Mouse (Mus musculus): ENCODE data around the gene Fcmr. TPM values are rescaled to one million over a fixed set of nuclear protein-coding genes. Genes with fewer than 3 reads are reported as not detected.
A peak's percentile ranks its signal among the peaks of the same experiment; 100 is the strongest.

Gene Fcmr
- polyA plus RNA-seq, 1 experiment from 2014 or later: 1.00 TPM

- no peaks in the 10 kb centered on the region for H3K9me3 ChIP-seq (ENCODE audit: low read length)
- H3K4me2 ChIP-seq (ENCODE audit: low read depth, low read length): no peak overlapping the region
- no peak overlapping the region for H3K4me3 ChIP-seq (ENCODE audit: low read depth, low read length)
- H3K9ac ChIP-seq (replicated peaks): no peak overlapping the region
- H3K4me1 ChIP-seq (ENCODE audit: insufficient read depth): no peaks in the 10 kb centered on the region
- H3K27me3 ChIP-seq (ENCODE audit: insufficient read depth, low read length): peaks cover 28% of the 10 kb centered on the region
- no peaks in the 10 kb centered on the region for H3K36me3 ChIP-seq (replicated peaks; ENCODE audit: insufficient read depth, low read length)
- H3K27ac ChIP-seq (ENCODE audit: low read depth): no peak overlapping the region
- DNase-seq (no peak), ATAC-seq (no peak)
- WGBS (ENCODE audit: insufficient replicate concordance): 18% methylated on average over 3 of the region's 3 CpGs
- TF ChIP-seq CTCF (IDR thresholded peaks at IDR 0.05; ENCODE audit: low read depth) (peak; percentile 79), EP300 (IDR thresholded peaks at IDR 0.05; ENCODE audit: low read depth) (no peak)
Observed at GRCm38 (mm10) chr1:130876931-130877509, 11.6 kb downstream of the Fcmr start.

- Histone ChIP-seq H3K9me3 (ENCODE audit: low read length) (no peaks in the 10 kb centered on the region), H3K36me3 (replicated peaks; ENCODE audit: insufficient read depth, low read length) (no peaks in the 10 kb centered on the region), H3K4me2 (ENCODE audit: low read depth, low read length) (peak overlapping the region; percentile 69), H3K4me1 (ENCODE audit: insufficient read depth) (no peaks in the 10 kb centered on the region), H3K4me3 (ENCODE audit: low read depth, low read length) (peak overlapping the region; percentile 37), H3K9ac (replicated peaks) (no peak overlapping the region), H3K27me3 (ENCODE audit: insufficient read depth, low read length) (peaks cover 28% of the 10 kb centered on the region), H3K27ac (ENCODE audit: low read depth) (no peak overlapping the region)
- ATAC-seq (no peak), DNase-seq (peak; percentile 33)
- WGBS (ENCODE audit: insufficient replicate concordance): 2% methylated on average over 43 of the region's 43 CpGs
- TF ChIP-seq EP300 (IDR thresholded peaks at IDR 0.05; ENCODE audit: low read depth) (no peak), CTCF (IDR thresholded peaks at IDR 0.05; ENCODE audit: low read depth) (no peak)
Observed at GRCm38 (mm10) chr1:130877889-130878614, 12.6 kb downstream of the Fcmr start.

- Histone ChIP-seq H3K9me3 (ENCODE audit: low read length) (no peaks in the 10 kb centered on the region), H3K4me1 (ENCODE audit: insufficient read depth) (no peaks in the 10 kb centered on the region), H3K36me3 (replicated peaks; ENCODE audit: insufficient read depth, low read length) (no peaks in the 10 kb centered on the region), H3K4me2 (ENCODE audit: low read depth, low read length) (no peak overlapping the region), H3K9ac (replicated peaks) (no peak overlapping the region), H3K27ac (ENCODE audit: low read depth) (no peak overlapping the region), H3K27me3 (ENCODE audit: insufficient read depth, low read length) (peaks cover 28% of the 10 kb centered on the region), H3K4me3 (ENCODE audit: low read depth, low read length) (no peak overlapping the region)
- DNase-seq: no peak
- no peak for TF ChIP-seq EP300 (IDR thresholded peaks at IDR 0.05; ENCODE audit: low read depth)
- TF ChIP-seq CTCF (IDR thresholded peaks at IDR 0.05; ENCODE audit: low read depth): no peak
- no peak for ATAC-seq
- WGBS (ENCODE audit: insufficient replicate concordance): 83% methylated on average over 7 of the region's 7 CpGs
Observed at GRCm38 (mm10) chr1:130879927-130880326, 14.5 kb downstream of the Fcmr start.

DNA sequence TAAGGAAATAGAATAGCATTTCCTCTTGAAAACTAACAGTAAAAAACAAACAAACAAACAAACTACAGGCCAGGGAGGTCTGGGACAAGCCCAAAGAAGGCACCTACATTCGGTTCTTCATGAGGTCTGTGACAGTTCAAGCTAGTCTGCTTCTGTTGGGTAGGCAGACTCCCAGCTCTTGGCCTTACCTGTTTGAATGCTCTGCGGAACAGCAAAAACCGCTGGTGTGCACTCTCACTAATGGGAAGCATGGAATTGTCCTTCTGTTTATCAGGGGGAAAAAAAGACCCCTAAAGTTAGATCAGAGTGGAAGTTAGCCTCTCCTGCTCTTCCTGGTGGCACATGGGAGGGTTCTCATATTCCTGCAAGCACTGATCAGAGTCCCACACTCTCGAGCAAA lies 17.7 kb downstream of the Fcmr start:
- H3K9ac ChIP-seq (replicated peaks): no peak overlapping the region
- no peaks in the 10 kb centered on the region for H3K36me3 ChIP-seq (replicated peaks; ENCODE audit: insufficient read depth, low read length)
- ATAC-seq: no peak
- H3K27ac ChIP-seq (ENCODE audit: low read depth): no peak overlapping the region
- WGBS (ENCODE audit: insufficient replicate concordance): 77% methylated on average over 4 of the region's 4 CpGs
- peaks cover 21% of the 10 kb centered on the region for H3K27me3 ChIP-seq (ENCODE audit: insufficient read depth, low read length)
- H3K4me1 ChIP-seq (ENCODE audit: insufficient read depth): no peaks in the 10 kb centered on the region
- no peak for DNase-seq
- H3K4me3 ChIP-seq (ENCODE audit: low read depth, low read length): no peak overlapping the region
- no peaks in the 10 kb centered on the region for H3K9me3 ChIP-seq (ENCODE audit: low read length)
- TF ChIP-seq CTCF (IDR thresholded peaks at IDR 0.05; ENCODE audit: low read depth): no peak
- TF ChIP-seq EP300 (IDR thresholded peaks at IDR 0.05; ENCODE audit: low read depth): no peak
- H3K4me2 ChIP-seq (ENCODE audit: low read depth, low read length): no peak overlapping the region

DNA sequence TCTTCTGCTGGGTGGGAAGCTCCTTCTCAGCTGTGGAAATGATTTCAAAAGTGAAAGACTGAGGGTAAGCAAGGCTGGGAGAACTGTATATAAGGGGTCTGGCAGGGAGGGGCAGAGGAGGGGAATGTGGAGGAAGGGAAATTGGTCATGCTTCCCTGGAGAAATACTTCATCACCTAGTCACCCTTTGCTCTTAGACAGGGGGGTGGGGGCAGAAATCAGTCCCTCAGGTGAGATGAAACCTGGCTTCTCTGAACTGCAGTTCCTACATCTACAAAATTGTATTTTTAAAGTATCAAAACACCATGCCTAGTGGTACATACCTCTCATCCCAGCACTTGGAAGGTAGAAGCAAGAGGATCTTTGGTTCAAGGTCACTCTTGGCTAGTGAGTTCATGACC lies 21.9 kb downstream of the Fcmr start, which contains the start of gene Il24:
Gene Il24 (minus strand): TSS at position 101 of the 400 bp plus-strand sequence.
- H3K36me3 ChIP-seq (replicated peaks; ENCODE audit: insufficient read depth, low read length): no peaks in the 10 kb centered on the region
- ATAC-seq (no peak), DNase-seq (no peak)
- no peaks in the 10 kb centered on the region for H3K4me1 ChIP-seq (ENCODE audit: insufficient read depth)
- no peak for TF ChIP-seq CTCF (IDR thresholded peaks at IDR 0.05; ENCODE audit: low read depth)
- TF ChIP-seq EP300 (IDR thresholded peaks at IDR 0.05; ENCODE audit: low read depth): no peak
- H3K27ac ChIP-seq (ENCODE audit: low read depth): no peak within 1 kb of the TSS
- no peak within 1 kb of the TSS for H3K4me3 ChIP-seq (ENCODE audit: low read depth, low read length)
- H3K27me3 ChIP-seq (ENCODE audit: insufficient read depth, low read length): no peaks in the 10 kb centered on the region
- H3K9me3 ChIP-seq (ENCODE audit: low read length): no peaks in the 10 kb centered on the region
- H3K4me2 ChIP-seq (ENCODE audit: low read depth, low read length): no peak within 1 kb of the TSS
- no peak within 1 kb of the TSS for H3K9ac ChIP-seq (replicated peaks)

GRCm38 (mm10) chr1:130892446-130892845 lies 27.0 kb downstream of the Fcmr start:
- DNase-seq: no peak
- Histone ChIP-seq H3K27me3 (ENCODE audit: insufficient read depth, low read length) (no peaks in the 10 kb centered on the region), H3K9me3 (ENCODE audit: low read length) (no peaks in the 10 kb centered on the region), H3K4me1 (ENCODE audit: insufficient read depth) (no peaks in the 10 kb centered on the region), H3K9ac (replicated peaks) (no peak overlapping the region), H3K27ac (ENCODE audit: low read depth) (no peak overlapping the region), H3K36me3 (replicated peaks; ENCODE audit: insufficient read depth, low read length) (no peaks in the 10 kb centered on the region), H3K4me3 (ENCODE audit: low read depth, low read length) (no peak overlapping the region), H3K4me2 (ENCODE audit: low read depth, low read length) (no peak overlapping the region)
- ATAC-seq: no peak
- no peak for TF ChIP-seq CTCF (IDR thresholded peaks at IDR 0.05; ENCODE audit: low read depth)
- TF ChIP-seq EP300 (IDR thresholded peaks at IDR 0.05; ENCODE audit: low read depth): no peak
- 67% methylated on average over 1 of the region's 1 CpGs for WGBS (ENCODE audit: insufficient replicate concordance)
